Mouse (Mus musculus): ENCODE results near the gene Gm42906.

- TF ChIP-seq CTCF (IDR thresholded peaks at IDR 0.05; ENCODE audit: borderline replicate concordance, extremely low read depth, insufficient read depth, insufficient read length), result no peak
- TF ChIP-seq POLR2A (IDR thresholded peaks at IDR 0.05; ENCODE audit: borderline replicate concordance, extremely low read depth, insufficient read depth, insufficient read length, poor library complexity, severe bottlenecking), result no peak
Measured at GRCm38 (mm10) chr5:151175897-151176313, 252.1 kb downstream of the Gm42906 start.

All from brain, embryonic 14.5 days (tissue).